Mouse (Mus musculus) brown adipose tissue, adult 24 weeks (tissue): ENCODE data around the gene Gm20388. TPM values are rescaled to one million over a fixed set of nuclear protein-coding genes. Genes with fewer than 3 reads are reported as not detected.

Experiments used
- H3K27ac ChIP-seq: fragments of 200-500 bp; replicated peaks from 2 replicates; pipeline ENCODE4 v1.5.1; 2012; ENCODE audit warnings: low read depth, mild to moderate bottlenecking, low read length
- H3K4me1 ChIP-seq: fragments of 200-500 bp; 2 replicates; pipeline ENCODE4 v1.6.1; 2012; ENCODE audit warnings: low read length, mixed read lengths; ENCODE audit not compliant: control insufficient read depth, insufficient read depth, insufficient read length
- H3K4me3 ChIP-seq: fragments of 200-500 bp; 2 replicates; pipeline ENCODE4 v1.5.1; 2012; ENCODE audit warnings: low read depth, mild to moderate bottlenecking, low read length, moderate library complexity; ENCODE audit not compliant: insufficient read depth
- polyA plus RNA-seq: library from polyadenylated mRNA; stranded (reverse); fragments of >200 nt; gene quantifications from 2 replicates; pipeline ENCODE4 v1.2.4, GENCODE M21; 2012; ENCODE audit not compliant: missing spikeins, insufficient read depth, insufficient read length

The Gm20388 gene
- polyA plus RNA-seq, 1 experiment, result 44.7 TPM

GRCm38 (mm10) chr8:122678896-122679210, 2768.2 kb downstream of the Gm20388 start:
- H3K27ac ChIP-seq, result peak overlapping the region; percentile 72
- peaks cover 15% of the 10 kb centered on the region for H3K4me1 ChIP-seq
- peak overlapping the region; percentile 87 for H3K4me3 ChIP-seq

GRCm38 (mm10) chr8:122679325-122679920, 2768.8 kb downstream of the Gm20388 start:
- Histone ChIP-seq H3K4me3 (no peak overlapping the region), H3K4me1 (peaks cover 11% of the 10 kb centered on the region), H3K27ac (no peak overlapping the region)

GRCm38 (mm10) chr8:122680171-122680570, 2769.5 kb downstream of the Gm20388 start:
- H3K27ac ChIP-seq, result no peak overlapping the region
- 0 out of 2 replicates have a peak, but pooled peaks cover 4% of the 10 kb centered on the region for H3K4me1 ChIP-seq
- no peak overlapping the region for H3K4me3 ChIP-seq

DNA sequence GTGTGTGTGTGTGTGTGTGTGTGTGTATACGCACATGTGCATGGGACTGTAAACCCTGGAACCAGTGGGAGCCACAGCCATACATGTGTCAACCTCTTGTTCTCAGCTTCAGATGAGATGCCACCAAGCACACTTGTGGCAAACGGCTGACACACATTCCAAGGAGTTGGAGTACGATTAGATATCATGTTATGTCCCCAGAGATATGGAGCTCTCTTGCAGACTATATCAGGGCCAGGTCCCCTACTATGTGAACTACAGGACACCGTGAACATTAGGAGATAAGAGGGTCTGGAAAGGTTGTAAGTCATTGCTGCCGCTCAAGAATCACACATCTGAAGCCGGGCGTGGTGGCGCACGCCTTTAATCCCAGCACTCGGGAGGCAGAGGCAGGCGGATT, 2772.2 kb downstream of the Gm20388 start:
- H3K27ac ChIP-seq, result no peak overlapping the region
- H3K4me1 ChIP-seq, result no peaks in the 10 kb centered on the region
- no peak overlapping the region for H3K4me3 ChIP-seq

- Histone ChIP-seq H3K27ac (no peak overlapping the region), H3K4me3 (no peak overlapping the region), H3K4me1 (no peaks in the 10 kb centered on the region)
These were observed 2774.6 kb downstream of the Gm20388 start for GRCm38 (mm10) chr8:122685097-122685861.

- no peak overlapping the region for H3K4me3 ChIP-seq
- no peak overlapping the region for H3K27ac ChIP-seq
- H3K4me1 ChIP-seq, result peaks cover 8% of the 10 kb centered on the region
These were observed 2776.2 kb downstream of the Gm20388 start for GRCm38 (mm10) chr8:122686879-122687278.

DNA sequence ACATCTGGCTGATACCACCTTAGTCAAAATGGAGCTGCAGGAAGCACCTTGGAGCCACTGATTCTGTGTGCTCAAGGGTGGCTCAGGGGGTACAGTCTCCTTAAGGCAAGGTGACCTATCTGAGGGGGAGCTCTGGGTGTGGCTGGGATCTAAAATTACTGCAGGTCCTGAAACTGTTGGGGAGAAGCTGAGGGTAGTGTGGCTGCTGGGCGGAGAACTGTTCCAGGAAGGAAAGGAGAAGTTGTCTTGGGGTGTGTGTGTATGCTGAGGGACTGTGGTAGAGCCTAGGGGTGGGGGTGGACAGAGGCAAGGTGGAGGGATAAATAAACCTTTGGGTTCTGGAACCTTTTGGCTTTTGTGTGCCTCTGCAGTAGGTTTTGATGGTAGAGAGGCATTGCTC, 2778.7 kb downstream of the Gm20388 start:
- Histone ChIP-seq H3K4me3 (no peak overlapping the region), H3K27ac (no peak overlapping the region), H3K4me1 (peaks cover 15% of the 10 kb centered on the region)

GRCm38 (mm10) chr8:122691018-122691417, 2780.4 kb downstream of the Gm20388 start:
- Histone ChIP-seq H3K4me3 (no peak overlapping the region), H3K27ac (peak overlapping the region; percentile 42; the same call in 1 of the 2 replicates), H3K4me1 (peaks cover 29% of the 10 kb centered on the region)

GRCm38 (mm10) chr8:122692152-122692551, 2781.5 kb downstream of the Gm20388 start:
- Histone ChIP-seq H3K4me3 (no peak overlapping the region), H3K27ac (no peak overlapping the region; the same call in 1 of the 2 replicates), H3K4me1 (peaks cover 39% of the 10 kb centered on the region)

- Histone ChIP-seq H3K4me1 (peaks cover 66% of the 10 kb centered on the region), H3K4me3 (no peak overlapping the region), H3K27ac (peak overlapping the region; percentile 89)
These were observed 2784.9 kb downstream of the Gm20388 start for GRCm38 (mm10) chr8:122695438-122696042.

GRCm38 (mm10) chr8:122697181-122697581, 2786.5 kb downstream of the Gm20388 start:
- Histone ChIP-seq H3K27ac (peak overlapping the region; percentile 86), H3K4me3 (peak overlapping the region; percentile 41), H3K4me1 (peaks cover 60% of the 10 kb centered on the region)

DNA sequence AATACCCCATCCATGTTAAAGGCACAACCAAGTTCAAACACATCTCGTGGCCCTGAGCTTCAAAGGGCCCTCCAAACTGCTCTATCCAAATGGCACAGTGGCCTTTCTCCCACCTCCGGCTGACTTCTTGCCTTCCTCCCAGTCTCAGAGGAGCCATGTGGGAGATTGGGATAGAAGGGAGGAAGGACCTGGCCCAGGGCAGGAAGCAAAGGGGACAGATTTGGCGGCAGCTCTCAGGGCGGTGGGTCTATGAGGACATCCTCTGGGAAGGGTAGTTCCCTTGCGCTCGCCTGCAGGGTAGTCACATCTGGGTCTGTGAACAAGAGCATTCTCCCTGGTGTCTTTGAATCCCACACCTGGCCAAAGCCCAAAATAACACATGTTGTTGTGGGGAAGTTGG, 2786.9 kb downstream of the Gm20388 start:
- Histone ChIP-seq H3K4me1 (peaks cover 61% of the 10 kb centered on the region), H3K27ac (peak overlapping the region; percentile 25), H3K4me3 (peak overlapping the region; percentile 41; the same call in 1 of the 2 replicates)

- Histone ChIP-seq H3K27ac (peak overlapping the region; percentile 25), H3K4me3 (peak overlapping the region; percentile 41), H3K4me1 (peaks cover 62% of the 10 kb centered on the region)
These were observed 2787.7 kb downstream of the Gm20388 start for GRCm38 (mm10) chr8:122698254-122698768.

GRCm38 (mm10) chr8:122699005-122699492, 2788.4 kb downstream of the Gm20388 start, which contains the start of gene Cbfa2t3:
Gene Cbfa2t3 (minus strand): TSS chr8:122699109.
- Histone ChIP-seq H3K4me3 (peak within 1 kb of the TSS; percentile 41), H3K4me1 (peaks cover 55% of the 10 kb centered on the region), H3K27ac (peak within 1 kb of the TSS; percentile 52)

DNA sequence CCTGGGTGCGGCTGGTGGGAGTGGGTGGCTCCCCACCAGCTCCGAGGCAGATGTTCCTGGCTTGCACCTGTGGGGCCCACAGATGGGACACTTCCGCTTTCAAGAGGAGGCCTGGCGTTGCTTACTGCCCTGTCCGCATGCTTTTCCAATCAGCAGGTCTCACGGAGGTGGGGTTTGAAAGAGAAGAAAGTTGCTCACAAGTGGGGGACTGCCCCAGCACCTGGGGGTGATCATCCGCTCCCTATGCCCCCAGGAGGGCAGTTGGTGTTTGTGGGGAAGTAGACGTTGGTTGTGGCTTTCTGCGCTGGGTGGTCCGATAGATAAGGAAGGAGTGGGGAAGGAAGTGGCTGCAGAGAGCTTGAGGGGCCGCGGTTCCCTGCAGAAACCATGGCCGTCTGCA, 2790.0 kb downstream of the Gm20388 start:
- H3K27ac ChIP-seq, result no peak overlapping the region
- H3K4me3 ChIP-seq, result no peak overlapping the region

More for the DNA sequence above, 2790.0 kb downstream of the Gm20388 start:
- H3K4me1 ChIP-seq, result peaks cover 49% of the 10 kb centered on the region
